Comparison of ENCODE assay signal across 10 mouse cellular contexts in the genomic region with DNA sequence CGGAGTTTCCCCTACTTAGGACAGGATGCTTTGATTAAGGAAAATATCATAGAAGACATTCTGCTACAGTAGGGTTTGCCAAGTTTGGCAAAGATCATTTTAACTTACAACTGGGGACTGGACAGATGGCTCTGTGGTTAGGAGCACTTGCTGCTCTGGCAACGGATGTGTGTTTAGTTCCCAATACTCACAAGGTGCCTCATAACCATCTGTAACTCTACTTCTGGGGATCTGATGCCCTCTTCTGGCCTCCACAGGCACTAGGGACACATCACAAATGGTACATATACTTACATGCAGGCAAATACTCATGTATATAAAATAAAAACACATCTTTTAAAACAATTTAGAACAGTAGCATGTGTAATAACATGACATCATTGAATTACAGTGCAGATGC. TPM values are rescaled to one million over a fixed set of nuclear protein-coding genes. Genes with fewer than 3 reads are reported as not detected.
DNase-seq lines count a peak whose midpoint lies in the region; ATAC-seq lines count a peak whose summit lies in the region.
"Had no signal": no experiment of that assay in that cellular context is flagged by ENCODE, and none has a peak within 500 bp of the region (broad histone marks: within the 10 kb centered on the region; RNA-seq: fewer than 3 reads in every experiment).

No protein-coding gene starts in this region.

- H3K9ac ChIP-seq in forebrain, embryonic 16.5 days (replicated peaks; ENCODE audit: low read depth, low read length): no peak overlapping the region
- no peak overlapping the region for H3K9ac ChIP-seq in forebrain, embryonic 13.5 days
- no peak overlapping the region for H3K9ac ChIP-seq in midbrain, embryonic 14.5 days (replicated peaks; ENCODE audit: low read length)
- H3K9ac ChIP-seq in midbrain, embryonic 15.5 days: no peak overlapping the region
- H3K9ac ChIP-seq: hindbrain, embryonic 15.5 days; neural tube, embryonic 12.5 days had no signal

- ATAC-seq in forebrain, embryonic 16.5 days: peak; percentile 72; the same call in 1 of the 2 replicates
- ATAC-seq in forebrain, embryonic 13.5 days: no peak
- ATAC-seq in midbrain, embryonic 14.5 days (ENCODE audit: low FRiP score, low TSS enrichment): no peak
- no peak for ATAC-seq in midbrain, embryonic 15.5 days (replicated peaks)

- no peaks in the 10 kb centered on the region for H3K27me3 ChIP-seq in forebrain, embryonic 16.5 days (replicated peaks; ENCODE audit: control insufficient read depth, insufficient read depth, low read length)
- H3K27me3 ChIP-seq in forebrain, embryonic 13.5 days: no peaks in the 10 kb centered on the region
- H3K27me3 ChIP-seq in midbrain, embryonic 14.5 days (ENCODE audit: control insufficient read depth, insufficient read depth, low read length): no peaks in the 10 kb centered on the region
- H3K27me3 ChIP-seq in midbrain, embryonic 15.5 days (replicated peaks): no peaks in the 10 kb centered on the region
- H3K27me3 ChIP-seq: hindbrain, embryonic 15.5 days; neural tube, embryonic 12.5 days had no signal

- no peaks in the 10 kb centered on the region for H3K4me1 ChIP-seq in forebrain, embryonic 16.5 days (replicated peaks; ENCODE audit: control insufficient read depth, insufficient read depth, low read length)
- no peaks in the 10 kb centered on the region for H3K4me1 ChIP-seq in forebrain, embryonic 13.5 days
- H3K4me1 ChIP-seq in midbrain, embryonic 14.5 days (ENCODE audit: control insufficient read depth, insufficient read depth, low read length): no peaks in the 10 kb centered on the region
- H3K4me1 ChIP-seq in midbrain, embryonic 15.5 days: no peaks in the 10 kb centered on the region
- H3K4me1 ChIP-seq: hindbrain, embryonic 15.5 days; neural tube, embryonic 12.5 days had no signal

- DNase-seq in midbrain, embryonic 14.5 days: peak; percentile 47
- DNase-seq in cerebellum, postnatal 14 days: peak; percentile 76 to 80
- peak; percentile 52 for DNase-seq in kidney, postnatal 14 days
- peak; percentile 32 for DNase-seq in retina, postnatal 7 days (ENCODE audit: low read depth, low spot score)
- no peak for DNase-seq in testis, postnatal 10 days (ENCODE audit: low spot score)

- no peak overlapping the region for H3K4me2 ChIP-seq in forebrain, embryonic 16.5 days (ENCODE audit: low read length)
- H3K4me2 ChIP-seq in forebrain, embryonic 13.5 days: no peak overlapping the region
- no peak overlapping the region for H3K4me2 ChIP-seq in midbrain, embryonic 14.5 days (ENCODE audit: low read length)
- H3K4me2 ChIP-seq in midbrain, embryonic 15.5 days: no peak overlapping the region
- H3K4me2 ChIP-seq: hindbrain, embryonic 15.5 days; neural tube, embryonic 12.5 days had no signal

- H3K27ac ChIP-seq in forebrain, embryonic 16.5 days (ENCODE audit: low read length): no peak overlapping the region
- no peak overlapping the region for H3K27ac ChIP-seq in forebrain, embryonic 13.5 days
- H3K27ac ChIP-seq in midbrain, embryonic 14.5 days (replicated peaks; ENCODE audit: low read depth, low read length): no peak overlapping the region
- H3K27ac ChIP-seq in midbrain, embryonic 15.5 days: no peak overlapping the region
- H3K27ac ChIP-seq: hindbrain, embryonic 15.5 days; neural tube, embryonic 12.5 days had no signal

- H3K36me3 ChIP-seq in forebrain, embryonic 16.5 days (ENCODE audit: control insufficient read depth, insufficient read depth): no peaks in the 10 kb centered on the region
- no peaks in the 10 kb centered on the region for H3K36me3 ChIP-seq in forebrain, embryonic 13.5 days (ENCODE audit: poor library complexity, severe bottlenecking)
- no peaks in the 10 kb centered on the region for H3K36me3 ChIP-seq in midbrain, embryonic 14.5 days (ENCODE audit: control insufficient read depth, insufficient read depth, low read length)
- H3K36me3 ChIP-seq in midbrain, embryonic 15.5 days (replicated peaks): no peaks in the 10 kb centered on the region
- H3K36me3 ChIP-seq: hindbrain, embryonic 15.5 days; neural tube, embryonic 12.5 days had no signal

- H3K4me3 ChIP-seq in forebrain, embryonic 16.5 days (replicated peaks; ENCODE audit: low read length): no peak overlapping the region
- H3K4me3 ChIP-seq in forebrain, embryonic 13.5 days: no peak overlapping the region
- H3K4me3 ChIP-seq in midbrain, embryonic 14.5 days (replicated peaks; ENCODE audit: low read depth, low read length): no peak overlapping the region
- no peak overlapping the region for H3K4me3 ChIP-seq in midbrain, embryonic 15.5 days
- H3K4me3 ChIP-seq: hindbrain, embryonic 15.5 days; neural tube, embryonic 12.5 days had no signal

- H3K9me3 ChIP-seq in forebrain, embryonic 16.5 days (ENCODE audit: control insufficient read depth, low read length): no peaks in the 10 kb centered on the region
- no peaks in the 10 kb centered on the region for H3K9me3 ChIP-seq in forebrain, embryonic 13.5 days (replicated peaks)
- no peaks in the 10 kb centered on the region for H3K9me3 ChIP-seq in midbrain, embryonic 14.5 days (ENCODE audit: control insufficient read depth, low read length)
- no peaks in the 10 kb centered on the region for H3K9me3 ChIP-seq in midbrain, embryonic 15.5 days
- H3K9me3 ChIP-seq: hindbrain, embryonic 15.5 days; neural tube, embryonic 12.5 days had no signal

- WGBS in forebrain, embryonic 16.5 days: 32% methylated on average over 2 of the region's 2 CpGs
- WGBS in forebrain, embryonic 13.5 days: 56% methylated on average over 2 of the region's 2 CpGs
- WGBS in midbrain, embryonic 14.5 days: 51% methylated on average over 2 of the region's 2 CpGs
- 41% methylated on average over 2 of the region's 2 CpGs for WGBS in midbrain, embryonic 15.5 days

RNA-seq across cellular contexts. Expression of a gene that starts 3.9 kb away (rescaled TPM):
- not detected in 2 replicates for polyA plus RNA-seq in forebrain, embryonic 16.5 days (2015; fragmentation: Nextera tagmentation; extraction: Ambion mirVana)
- not detected in 2 replicates for polyA plus RNA-seq in forebrain, embryonic 13.5 days (2015; fragmentation: Nextera tagmentation; extraction: Ambion mirVana)
- not detected in 2 replicates for polyA plus RNA-seq in midbrain, embryonic 14.5 days (2014; fragmentation: Nextera tagmentation; extraction: Ambion mirVana)
- not detected in 2 replicates for polyA plus RNA-seq in midbrain, embryonic 15.5 days (2015; fragmentation: Nextera tagmentation; extraction: Ambion mirVana)
- polyA plus RNA-seq: hindbrain, embryonic 15.5 days; neural tube, embryonic 12.5 days had no signal

RNA-seq across cellular contexts. Expression of a gene that starts 36.0 kb away (rescaled TPM):
- 8.7 and 8.9 TPM in 2 replicates for polyA plus RNA-seq in forebrain, embryonic 16.5 days (2015; fragmentation: Nextera tagmentation; extraction: Ambion mirVana)
- 3.2 and 3.5 TPM in 2 replicates for polyA plus RNA-seq in forebrain, embryonic 13.5 days (2015; fragmentation: Nextera tagmentation; extraction: Ambion mirVana)
- polyA plus RNA-seq in midbrain, embryonic 14.5 days (2014; fragmentation: Nextera tagmentation; extraction: Ambion mirVana): 5.7 and 7.6 TPM in 2 replicates
- polyA plus RNA-seq in midbrain, embryonic 15.5 days (2015; fragmentation: Nextera tagmentation; extraction: Ambion mirVana): 8.9 and 9.9 TPM in 2 replicates

RNA-seq across cellular contexts. Expression of a gene that starts 53.0 kb away (rescaled TPM):
- 12.1 and 13.4 TPM in 2 replicates for polyA plus RNA-seq in forebrain, embryonic 16.5 days (2015; fragmentation: Nextera tagmentation; extraction: Ambion mirVana)
- 11.9 and 12.8 TPM in 2 replicates for polyA plus RNA-seq in forebrain, embryonic 13.5 days (2015; fragmentation: Nextera tagmentation; extraction: Ambion mirVana)
- 6.0 and 9.4 TPM in 2 replicates for polyA plus RNA-seq in midbrain, embryonic 14.5 days (2014; fragmentation: Nextera tagmentation; extraction: Ambion mirVana)
- 13.6 and 14.5 TPM in 2 replicates for polyA plus RNA-seq in midbrain, embryonic 15.5 days (2015; fragmentation: Nextera tagmentation; extraction: Ambion mirVana)

RNA-seq across cellular contexts. Expression of a gene that starts 59.6 kb away (rescaled TPM):
- polyA plus RNA-seq in forebrain, embryonic 16.5 days (2015; fragmentation: Nextera tagmentation; extraction: Ambion mirVana): 1.7 and 2.6 TPM in 2 replicates
- polyA plus RNA-seq in forebrain, embryonic 13.5 days (2015; fragmentation: Nextera tagmentation; extraction: Ambion mirVana): 1.4 and 2.0 TPM in 2 replicates
- 2.1 and 4.4 TPM in 2 replicates for polyA plus RNA-seq in midbrain, embryonic 14.5 days (2014; fragmentation: Nextera tagmentation; extraction: Ambion mirVana)
- polyA plus RNA-seq in midbrain, embryonic 15.5 days (2015; fragmentation: Nextera tagmentation; extraction: Ambion mirVana): 3.3 and 3.4 TPM in 2 replicates
